Mouse (Mus musculus): ENCODE results near the gene Thrsp.
"Not testable (repeated sequence)": the region's sequence is repeated elsewhere in the genome, so short reads cannot be mapped to it uniquely, and the experiment has no call there.

The Thrsp gene

DNA sequence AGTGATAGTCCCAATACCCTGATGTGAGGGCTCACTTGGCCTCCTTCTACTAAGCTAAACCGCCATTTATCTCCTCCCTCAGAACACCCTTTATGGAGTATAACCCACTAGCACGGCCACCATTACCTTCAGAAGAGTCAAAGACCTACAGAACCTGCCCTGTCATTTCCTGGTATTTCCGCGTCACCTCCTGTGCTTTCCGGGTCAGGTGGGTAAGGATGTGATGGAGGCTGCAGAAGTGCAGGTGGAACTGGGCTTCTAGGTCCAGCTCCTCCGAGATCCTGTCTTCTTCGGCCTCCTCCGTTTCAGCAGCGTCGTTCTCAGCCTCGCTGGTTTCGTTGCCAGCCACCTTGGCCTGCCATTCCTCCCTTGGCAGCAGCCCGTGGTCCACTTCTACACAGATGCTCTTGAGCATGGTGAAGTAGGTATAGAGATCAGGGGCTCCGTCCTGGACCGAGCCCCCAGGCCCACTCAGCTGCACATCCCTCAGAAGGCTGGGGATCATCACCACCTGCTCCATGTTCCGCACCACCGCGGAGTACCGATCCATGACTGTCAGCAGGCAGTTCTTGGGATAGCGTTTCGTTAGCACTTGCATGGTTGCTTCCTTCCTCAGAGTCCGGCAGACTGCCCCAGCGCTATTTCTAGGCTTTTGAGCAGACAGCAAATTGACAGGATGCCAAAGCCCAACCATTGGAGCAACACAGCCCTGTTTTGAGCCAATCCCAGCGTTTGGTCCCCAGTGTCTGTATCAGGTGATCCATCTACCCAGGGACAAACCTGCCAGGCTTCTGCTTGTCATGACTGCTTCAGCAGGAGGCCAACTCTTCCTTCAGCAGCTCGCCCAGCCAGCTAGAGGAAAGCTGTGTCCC lies at the start of gene Thrsp:
TSS of gene Thrsp (minus strand) at position 825 of the 872 bp plus-strand sequence.
- DNase-seq (ENCODE audit: low spot score in 2 of 2): peak; percentile 83 to 86

DNA sequence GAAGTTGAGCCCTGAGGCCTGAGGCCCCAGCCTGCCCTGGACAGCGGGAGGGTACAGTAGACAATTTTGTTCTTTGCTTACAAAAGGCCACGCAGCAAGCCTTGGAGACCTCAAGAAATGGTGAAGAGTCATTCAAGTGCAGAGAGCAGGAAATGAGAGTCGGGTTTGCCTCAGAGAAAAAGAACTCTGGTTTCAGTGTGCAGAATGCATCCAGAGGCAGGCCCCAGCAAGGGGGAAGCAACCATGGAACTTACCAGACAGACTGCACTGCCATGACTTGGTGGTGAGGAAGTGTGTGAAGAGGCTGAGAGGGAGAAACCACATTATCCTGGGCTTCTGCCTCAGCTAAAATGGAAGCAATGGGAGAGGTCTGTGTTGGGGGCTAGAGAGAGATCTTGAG lies 38.0 kb upstream of the Thrsp start:
- DNase-seq (ENCODE audit: low spot score in 2 of 2): no peak

DNA sequence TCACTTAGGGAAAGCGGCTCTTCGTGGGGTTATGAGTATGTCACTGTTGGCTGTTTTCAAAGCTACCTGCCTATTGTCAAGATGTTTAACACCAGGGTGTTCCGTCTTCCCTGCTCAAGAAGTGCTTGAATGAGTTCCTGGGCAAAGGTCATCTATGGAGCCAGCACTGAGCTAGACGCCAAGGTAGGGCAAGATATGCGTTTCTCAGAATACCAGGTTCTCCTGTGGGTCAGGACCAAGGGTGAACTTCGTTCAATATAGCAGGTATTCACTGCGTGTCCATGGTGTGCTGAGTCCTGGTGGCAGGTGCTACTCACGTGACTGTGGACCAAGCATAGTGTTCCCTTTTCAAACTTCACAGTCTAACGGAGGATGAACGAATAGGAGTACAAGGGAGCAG lies 37.3 kb upstream of the Thrsp start:
- DNase-seq (ENCODE audit: low spot score in 2 of 2): no peak

DNA sequence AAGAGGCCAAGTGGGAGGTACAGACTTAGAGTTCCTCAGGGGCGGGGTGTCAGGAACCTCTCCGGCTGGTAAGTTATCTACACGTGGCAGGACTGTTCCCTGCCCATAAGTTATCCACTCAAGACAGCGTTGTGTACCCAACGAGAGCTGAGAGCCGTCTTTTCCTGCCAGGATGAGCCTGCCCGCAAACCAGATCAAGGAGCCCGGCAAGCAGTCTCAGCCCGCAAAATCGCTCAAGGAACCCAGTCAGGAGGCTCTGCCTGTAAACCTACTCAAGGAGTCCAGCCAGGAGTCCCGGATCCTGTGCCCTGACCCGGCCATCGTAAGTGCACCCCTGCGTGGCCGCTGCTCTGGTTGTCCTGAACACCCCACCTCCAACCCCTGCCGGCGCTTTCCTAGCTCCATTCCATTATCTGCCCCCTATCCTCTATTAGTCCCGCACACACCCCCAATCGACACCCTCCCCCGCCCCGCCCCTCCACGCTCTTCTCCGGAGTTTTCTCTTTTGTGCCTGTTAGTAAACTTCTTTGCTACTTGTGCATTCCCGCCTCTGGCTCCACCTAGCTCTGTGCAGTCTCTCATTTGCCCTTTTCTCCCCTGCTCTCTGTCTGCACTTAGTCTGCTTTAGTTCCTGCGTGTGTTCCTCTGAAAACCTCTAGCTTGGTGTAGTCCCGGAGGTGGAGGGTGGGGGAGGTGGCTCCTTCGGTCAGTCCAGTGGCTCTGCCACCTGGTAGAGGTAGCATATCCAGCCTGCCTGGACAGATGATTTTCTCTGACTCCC lies 35.8 kb upstream of the Thrsp start:
- no peak for DNase-seq (ENCODE audit: low spot score in 2 of 2)

DNA sequence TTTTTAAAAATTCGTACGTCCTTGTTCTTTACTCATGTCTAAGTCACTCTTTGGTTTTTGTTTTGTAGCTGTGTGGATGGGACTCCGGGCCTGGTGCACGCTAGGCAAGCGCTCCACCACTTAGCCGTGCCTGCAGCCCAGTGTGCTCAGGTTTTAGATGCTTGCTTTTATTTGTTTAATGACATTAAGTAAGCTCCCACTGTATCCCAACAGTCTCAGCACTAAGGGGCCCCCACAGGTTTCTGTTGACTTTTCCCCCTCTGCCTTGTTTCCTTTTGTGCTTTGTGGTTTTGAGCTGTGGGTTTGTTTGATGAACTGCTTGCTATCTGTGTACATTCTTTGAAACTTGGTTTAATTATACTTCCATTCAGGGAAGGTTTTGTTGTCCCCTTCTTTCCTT lies 34.7 kb upstream of the Thrsp start:
- no peak for DNase-seq (ENCODE audit: low spot score in 2 of 2)

DNA sequence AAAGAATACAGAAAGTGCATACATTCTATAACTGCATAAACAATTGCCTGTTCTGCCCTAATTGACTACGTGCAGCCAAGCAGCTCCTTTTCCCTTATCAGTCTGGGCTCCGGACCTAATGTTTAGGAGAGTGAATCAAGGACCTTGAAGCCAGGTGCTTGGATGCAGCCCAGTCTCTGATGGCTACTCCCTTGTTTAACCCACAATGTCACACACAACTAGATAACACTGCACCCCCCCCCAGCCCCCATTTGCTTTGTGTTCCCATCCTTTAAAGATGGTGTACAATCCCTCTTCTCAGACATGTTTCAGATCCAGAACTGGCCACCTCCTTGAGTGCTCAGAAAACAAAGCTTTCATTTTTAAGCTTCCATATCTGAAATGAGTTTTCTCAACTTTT lies 33.5 kb upstream of the Thrsp start, which contains the start of gene Kctd14:
TSS of gene Kctd14 (plus strand) at position 301 of the 400 bp plus-strand sequence.
- not testable (repeated sequence) for DNase-seq (ENCODE audit: low spot score in 2 of 2)

DNA sequence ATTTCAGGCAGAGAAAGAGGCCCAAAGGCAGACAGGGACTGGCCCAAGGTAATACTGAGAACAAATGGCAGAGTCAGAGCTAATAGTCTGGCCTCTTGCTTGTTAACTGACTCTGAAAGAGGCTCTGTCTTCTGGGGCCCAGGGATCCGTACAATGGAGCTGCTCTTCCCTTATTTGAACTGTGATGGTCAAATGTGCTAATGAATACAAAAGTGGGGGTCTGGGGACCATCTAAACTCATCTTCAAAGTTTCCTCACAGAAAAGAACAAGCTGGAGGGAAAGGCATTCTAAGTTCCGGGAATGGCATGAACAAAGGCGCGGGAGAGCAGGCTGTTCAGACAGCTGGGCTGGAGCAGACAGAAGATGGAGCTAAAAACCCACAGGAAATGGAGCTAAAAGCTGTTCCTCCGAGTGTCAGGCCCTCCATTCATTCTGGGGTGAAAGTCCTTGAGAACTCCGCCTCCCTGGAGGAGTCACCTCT lies 29.6 kb upstream of the Thrsp start:
- no peak for DNase-seq (ENCODE audit: low spot score in 2 of 2)

DNA sequence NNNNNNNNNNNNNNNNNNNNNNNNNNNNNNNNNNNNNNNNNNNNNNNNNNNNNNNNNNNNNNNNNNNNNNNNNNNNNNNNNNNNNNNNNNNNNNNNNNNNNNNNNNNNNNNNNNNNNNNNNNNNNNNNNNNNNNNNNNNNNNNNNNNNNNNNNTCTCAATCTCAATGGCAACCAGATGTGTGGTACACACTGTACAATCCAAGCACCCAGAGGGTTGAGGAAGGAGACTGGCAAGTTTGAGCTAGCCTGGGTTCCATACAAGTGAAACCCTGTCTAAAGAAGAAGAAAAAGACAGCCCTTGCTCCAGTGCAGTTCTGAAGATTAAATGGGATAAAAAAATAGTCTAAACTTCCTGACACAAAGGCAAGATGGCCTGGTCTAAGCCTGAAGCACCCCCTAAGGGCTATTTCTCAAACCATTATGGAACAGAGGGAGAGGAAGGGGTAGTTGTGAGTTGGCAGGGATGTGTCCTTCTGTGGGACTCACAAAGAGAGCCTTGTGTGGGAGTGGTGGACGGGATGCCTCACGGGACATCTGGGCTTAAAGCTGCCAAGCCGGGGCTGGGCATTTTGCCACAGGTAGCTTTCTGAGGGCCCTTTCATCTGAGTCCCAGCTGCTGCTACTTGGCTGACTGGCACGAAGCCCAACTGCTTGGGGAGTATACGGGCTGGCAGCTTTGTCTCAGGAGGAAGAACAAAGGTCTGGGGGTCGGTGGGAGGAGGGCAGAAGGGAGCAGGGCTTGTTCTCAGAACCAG lies 28.8 kb upstream of the Thrsp start:
- peak; percentile 54 to 78 for DNase-seq (ENCODE audit: low spot score in 2 of 2)

DNA sequence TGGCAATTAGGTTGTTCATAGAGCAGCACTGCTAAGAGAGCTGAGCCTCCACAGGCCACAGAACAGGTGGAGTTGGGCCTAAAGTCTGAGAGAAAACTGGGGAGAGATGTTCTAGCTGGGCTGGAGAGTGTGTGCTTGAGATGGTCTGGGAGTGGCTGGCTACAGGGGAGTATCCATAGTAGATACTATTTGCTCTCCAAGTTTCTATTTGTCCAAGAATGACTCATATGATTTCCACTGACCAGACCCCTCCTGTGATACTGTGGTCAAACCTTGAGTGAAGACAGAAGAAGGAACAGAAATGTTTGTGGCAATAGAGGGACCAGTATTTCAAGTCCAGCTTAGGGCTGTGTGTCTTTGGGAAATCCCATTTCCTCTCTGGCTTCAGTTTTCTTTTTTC lies 21.5 kb upstream of the Thrsp start:
- no peak for DNase-seq (ENCODE audit: low spot score in 2 of 2)

DNA sequence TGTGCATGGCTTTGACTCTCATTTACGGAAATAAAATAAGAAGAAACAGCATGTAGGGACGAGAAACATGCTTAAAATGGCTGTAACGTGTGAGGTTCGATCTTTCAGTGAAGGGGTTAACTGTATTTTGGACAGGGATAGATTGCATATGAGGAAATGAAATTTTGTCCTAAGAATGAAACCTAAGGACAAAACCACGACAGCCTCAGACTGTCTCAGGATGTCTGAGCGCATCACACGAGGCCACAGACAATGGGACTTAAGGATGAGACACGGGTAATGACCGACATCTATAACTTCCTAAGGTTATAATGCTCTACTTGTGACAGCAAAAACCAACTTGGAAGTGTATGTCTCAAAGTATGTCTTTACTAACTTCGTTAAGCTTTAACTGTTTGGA lies 17.0 kb upstream of the Thrsp start:
- no peak for DNase-seq (ENCODE audit: low spot score in 2 of 2)

DNA sequence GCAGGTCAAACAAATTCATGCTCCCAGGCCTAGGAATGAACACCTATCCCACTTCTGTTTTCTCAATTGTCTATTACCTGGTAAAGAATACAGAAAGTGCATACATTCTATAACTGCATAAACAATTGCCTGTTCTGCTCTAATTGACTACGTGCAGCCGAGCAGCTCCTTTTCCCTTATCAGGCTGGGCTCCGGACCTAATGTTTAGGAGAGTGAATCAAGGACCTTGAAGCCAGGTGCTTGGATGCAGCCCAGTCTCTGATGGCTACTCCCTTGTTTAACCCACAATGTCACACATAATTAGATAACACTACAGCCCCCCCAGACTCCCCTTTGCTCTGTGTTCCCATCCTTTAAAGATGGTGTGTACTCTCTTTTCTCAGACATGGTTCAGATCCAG lies 16.0 kb upstream of the Thrsp start:
- not testable (repeated sequence) for DNase-seq (ENCODE audit: low spot score in 2 of 2)

DNA sequence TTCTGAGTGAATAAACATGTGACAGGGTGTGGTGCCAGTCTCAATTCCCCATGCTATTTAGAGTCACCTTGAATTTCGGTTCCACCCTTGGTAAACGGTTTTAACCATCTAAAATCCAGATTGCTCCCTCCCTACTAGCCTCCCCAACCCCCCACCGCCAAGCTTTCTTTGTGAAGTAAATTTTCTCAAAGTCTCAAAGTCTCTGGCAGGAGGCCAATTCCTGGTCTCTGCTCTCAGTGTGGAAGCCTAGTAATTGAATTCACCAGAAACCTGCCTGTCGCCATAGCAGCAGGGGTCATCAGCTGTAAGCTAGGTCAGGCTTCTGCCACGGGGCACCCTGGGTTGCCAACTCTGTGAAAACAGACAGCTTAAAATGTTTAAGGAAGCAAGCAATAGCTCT lies 12.2 kb upstream of the Thrsp start:
- DNase-seq (ENCODE audit: low spot score in 2 of 2): no peak

DNA sequence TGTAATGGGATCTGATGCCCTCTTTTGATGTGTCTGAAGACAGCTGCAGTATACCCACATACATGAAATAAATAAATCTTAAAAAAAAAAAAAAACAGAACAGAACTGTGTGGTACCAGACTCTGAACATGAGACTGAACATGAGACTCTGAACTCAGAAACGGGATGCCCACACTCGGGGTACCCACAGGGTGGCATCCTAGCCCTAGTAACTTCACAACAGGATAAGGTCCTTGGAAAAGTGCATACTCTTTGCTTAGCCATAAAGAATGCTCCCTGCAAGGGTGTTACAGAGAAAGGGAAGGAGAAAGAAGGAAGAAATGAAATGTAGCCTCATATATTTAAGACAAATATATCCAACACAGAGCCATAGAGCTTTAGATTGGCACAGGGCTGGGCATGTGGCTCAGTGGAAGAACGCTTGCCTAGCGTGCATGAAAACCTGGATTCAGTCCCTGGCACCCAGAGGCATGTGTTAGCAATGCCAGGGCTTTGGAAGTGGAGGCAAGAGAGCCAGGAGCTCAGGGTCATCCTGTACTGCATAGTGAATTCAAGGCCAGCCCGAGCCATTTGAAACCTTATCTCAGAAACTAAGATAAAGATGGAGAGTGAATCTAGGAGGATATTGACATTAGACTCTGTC lies 10.4 kb upstream of the Thrsp start:
- peak; percentile 21 to 54 for DNase-seq (ENCODE audit: low spot score in 2 of 2)

DNA sequence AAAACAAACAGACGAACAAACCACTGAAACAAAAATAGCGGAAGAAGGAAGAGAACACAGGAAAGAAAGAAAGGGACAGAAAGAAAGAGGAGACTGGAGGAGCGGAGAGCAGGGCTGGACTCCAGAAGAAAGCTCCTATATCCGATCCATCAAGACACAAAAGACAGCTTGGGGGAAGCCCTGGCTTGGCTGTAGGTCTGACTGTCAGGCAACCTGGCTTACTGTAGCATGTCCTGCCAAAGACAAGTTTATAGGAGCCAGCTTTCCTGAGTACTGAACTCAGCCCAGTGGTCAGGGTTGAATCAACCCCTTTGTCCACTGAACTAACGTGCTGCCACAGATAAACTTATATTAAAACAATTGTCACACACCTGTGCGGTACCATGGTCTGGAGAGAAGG lies 9.8 kb upstream of the Thrsp start:
- DNase-seq (ENCODE audit: low spot score in 2 of 2): no peak

DNA sequence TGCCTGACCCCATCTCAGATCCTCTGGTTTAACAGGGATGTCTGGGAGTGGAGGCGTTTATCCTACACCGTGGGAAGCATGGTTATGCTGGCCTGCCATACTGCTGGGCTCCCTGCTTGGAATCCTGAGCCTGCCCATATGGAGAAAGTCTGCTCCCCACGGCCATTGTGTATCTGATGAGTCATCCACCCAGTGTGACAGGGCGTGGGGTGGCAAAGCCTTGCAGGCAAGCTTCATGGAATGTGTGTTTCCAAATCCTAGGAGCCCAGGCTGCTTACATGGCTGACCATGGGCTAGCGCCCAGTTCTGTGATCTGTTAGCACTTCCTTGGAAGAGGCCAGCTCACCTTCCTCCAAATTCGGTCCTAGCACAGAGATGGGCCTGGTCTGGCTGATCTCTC lies 9.0 kb upstream of the Thrsp start:
- no peak for DNase-seq (ENCODE audit: low spot score in 2 of 2)

DNA sequence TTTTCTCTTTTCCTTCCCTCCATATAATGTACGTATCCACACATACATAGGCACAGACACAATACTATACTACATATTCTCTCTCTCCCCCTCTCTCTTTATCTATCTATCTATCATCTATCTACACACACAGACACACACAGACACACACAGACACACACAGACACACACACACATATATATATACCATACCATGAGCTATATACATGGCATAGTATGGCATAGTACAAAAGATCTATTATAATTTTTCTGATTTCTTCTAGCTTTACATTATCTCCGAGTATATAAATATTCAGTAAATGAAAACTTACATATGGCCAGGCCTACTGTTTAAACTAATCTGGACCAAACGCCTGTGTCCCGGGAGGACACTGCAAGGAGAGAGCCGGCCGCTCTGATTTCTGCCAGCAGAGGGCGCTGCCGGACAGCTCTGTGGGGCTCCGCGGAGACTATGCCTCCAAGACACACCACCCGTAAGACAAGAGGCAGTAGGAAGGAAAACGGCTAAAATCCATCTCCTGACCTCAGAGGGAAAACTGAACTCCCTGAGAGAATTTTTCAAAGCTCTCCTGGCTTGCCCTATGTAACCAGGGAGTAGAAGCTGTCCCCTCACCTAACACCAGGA lies 7.2 kb upstream of the Thrsp start:
- peak; percentile 66 to 84 for DNase-seq (ENCODE audit: low spot score in 2 of 2)

DNA sequence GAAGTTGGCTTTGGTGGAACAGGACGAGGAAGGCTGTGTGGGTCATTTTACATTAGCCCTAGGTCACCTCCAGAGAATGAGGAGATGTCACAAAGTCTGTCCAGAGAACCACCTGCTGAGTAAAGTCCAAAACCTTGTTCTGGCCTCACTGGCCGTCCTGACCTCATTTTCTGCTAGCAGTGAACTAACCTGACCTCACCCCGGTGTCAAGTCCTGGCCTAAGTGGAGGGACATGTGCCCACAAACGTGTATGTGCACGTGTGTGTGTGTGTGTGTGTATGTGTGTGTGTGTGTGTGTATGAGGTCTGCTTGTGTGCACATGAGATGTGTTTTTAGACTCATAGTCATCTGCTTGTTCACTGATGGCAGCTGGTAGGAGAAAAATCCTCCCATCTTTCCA lies 6.2 kb upstream of the Thrsp start:
- DNase-seq (ENCODE audit: low spot score in 2 of 2): no peak

DNA sequence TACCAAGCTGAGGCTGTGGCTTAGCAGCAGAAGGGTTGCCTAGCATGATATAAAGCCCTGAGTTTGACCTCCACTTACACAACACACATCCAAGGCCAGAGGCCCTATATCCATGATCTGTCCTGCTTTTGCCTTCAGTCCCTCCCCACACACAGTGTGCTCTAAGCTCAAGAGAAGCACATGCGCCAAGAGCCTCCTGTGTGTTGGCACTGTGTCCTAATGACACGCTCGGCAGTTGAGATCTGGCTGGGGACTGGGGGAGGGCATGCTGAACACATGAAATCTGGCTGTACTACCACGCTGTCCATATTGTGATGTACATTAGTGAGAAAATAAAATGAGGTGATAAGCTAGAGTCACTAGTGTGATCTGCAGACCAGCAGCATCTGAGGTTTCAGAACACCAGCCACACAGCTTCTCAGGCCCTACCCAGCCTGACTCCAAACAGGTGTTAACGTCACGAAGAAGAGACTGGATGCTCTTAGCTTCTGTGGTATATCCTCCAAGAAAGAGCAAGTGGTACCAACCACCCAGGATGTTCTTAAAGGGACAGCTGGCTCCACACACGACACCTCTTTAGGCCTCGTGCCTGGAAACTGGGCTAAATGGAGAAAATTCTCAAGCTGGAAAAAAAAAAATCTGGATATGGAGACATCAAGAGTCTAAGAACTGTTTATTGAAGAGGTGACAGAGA lies 3.6 kb upstream of the Thrsp start:
- DNase-seq (ENCODE audit: low spot score in 2 of 2): no peak

DNA sequence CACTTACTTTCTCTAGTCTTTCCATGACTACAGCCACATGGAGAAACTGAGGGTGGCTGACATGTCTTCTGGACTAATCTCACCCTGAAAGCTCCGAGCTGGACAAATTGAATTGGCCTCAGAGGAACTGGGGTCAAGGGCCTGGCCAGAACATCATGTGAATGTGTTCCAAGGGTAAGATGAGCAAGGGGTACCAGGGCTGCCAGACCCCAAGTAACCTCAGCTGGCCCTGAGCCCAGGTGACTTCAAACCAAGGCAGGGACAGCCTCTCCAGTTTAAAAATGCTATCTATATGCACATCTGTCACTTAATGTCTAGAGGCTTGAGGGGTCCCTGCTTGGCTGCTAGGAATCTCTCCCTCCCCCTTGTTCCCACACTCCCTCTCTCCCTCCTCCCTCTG lies 2.9 kb upstream of the Thrsp start:
- DNase-seq (ENCODE audit: low spot score in 2 of 2): no peak

DNA sequence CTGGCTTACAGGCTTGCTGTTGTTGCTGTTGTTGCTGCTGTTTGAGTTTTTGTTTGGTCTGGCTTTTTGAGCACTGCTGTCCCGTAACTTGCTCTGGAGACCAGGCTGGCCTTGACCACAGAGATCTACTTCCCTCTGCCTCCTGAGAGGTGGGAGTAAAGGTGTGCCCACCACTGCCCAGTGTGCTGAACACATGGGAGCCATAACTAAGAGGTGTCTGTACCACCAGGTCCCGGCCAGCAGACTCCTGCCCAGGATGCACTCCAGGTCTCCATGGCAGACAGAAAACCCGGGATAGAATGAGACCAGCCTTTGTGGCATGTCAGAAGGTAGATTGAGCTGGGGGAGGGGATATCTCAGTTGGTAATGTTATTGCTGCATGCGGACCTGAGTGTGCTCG lies 1.6 kb upstream of the Thrsp start:
- no peak for DNase-seq (ENCODE audit: low spot score in 2 of 2)

Data from heart, adult 9 months (tissue).